Mouse (Mus musculus): ENCODE data around the gene Slc8a1. TPM values are rescaled to one million over a fixed set of nuclear protein-coding genes. Genes with fewer than 3 reads are reported as not detected.

Gene Slc8a1
- total RNA-seq (2021) = 1,000 to 10,000 TPM; 1,020 to 1,023 TPM

DNA sequence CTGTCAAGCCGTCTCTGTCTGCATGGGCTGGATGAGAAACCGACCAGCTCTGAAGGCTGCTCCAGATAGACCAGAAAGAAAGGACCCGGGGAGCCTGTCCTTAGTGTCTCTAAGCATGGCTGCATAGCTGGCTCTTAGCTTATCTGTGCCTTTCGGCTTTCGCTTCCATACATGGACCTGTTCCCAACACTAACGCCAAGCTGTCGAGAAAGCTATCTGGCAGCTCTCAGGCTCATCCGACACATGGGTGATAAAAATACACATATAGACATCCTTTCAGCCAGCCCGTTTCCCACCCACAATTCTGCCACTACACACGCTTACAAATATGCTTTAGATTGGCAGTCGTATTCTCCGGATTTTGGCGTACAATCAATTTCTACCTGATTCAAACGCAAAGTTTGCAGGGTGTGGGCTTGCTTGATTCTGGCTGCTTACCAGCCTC, at the start of gene Slc8a1:
Gene Slc8a1, minus strand, starts transcription at position 67 of the 445 bp plus-strand sequence.
- peak; percentile 76 for DNase-seq

DNA sequence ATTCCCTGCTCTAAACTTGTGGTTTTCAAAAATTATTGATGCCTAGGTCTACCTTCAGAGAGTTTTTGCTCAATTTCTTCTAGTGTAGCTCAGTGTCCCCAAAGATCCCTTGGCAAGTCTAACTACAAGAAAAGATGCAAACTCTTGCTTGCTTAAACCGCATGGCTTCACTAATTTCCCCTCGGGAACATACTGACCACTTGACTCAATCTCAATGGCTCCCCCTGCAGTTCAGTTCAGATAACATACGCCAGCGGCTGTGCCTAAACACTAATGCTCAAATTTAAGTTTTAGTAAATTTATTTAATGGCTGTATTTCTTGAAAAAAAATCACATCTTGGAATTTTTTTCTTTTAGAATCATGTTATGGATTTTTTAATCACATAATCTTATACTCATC, 49.2 kb upstream of the Slc8a1 start:
- DNase-seq = peak; percentile 76

DNA sequence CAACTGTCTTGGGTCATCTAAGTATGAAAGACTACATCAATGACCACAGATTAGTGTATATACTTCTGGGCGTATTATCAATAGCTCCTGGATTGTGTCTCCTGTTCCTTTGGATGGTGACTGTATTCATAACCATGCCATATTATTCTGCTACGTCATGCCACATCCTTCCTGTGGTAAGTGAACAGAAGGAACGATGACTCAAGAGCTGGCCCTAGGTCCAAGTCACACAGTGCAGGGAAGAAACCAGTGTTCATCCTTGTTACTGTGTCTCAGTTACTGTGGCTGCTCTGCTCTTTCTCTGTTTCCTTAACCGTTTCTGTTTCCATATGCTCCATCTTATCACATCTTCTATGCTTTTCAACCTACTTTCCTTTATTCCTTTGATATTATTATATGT, 44.1 kb upstream of the Slc8a1 start:
- no peak for DNase-seq

DNA sequence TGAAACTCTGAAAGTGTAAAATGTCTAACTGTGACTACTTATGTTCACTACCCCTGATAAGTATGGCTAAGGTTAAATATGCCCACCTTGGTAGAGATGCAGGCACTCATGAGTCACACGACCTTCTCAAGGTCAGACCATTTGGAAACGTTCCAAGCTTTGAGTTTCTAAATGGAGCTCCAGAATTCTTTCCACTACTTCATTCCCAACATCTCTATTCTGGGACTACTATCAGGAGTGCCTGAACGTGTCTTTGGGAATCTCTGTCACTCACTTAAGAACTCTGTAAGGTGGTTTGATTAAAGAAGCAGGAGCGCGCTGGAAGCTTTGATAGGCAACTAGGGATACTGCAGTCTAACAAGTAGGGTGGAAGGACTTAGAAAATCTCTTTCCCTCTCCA, 43.3 kb upstream of the Slc8a1 start:
- DNase-seq = peak; percentile 67

DNA sequence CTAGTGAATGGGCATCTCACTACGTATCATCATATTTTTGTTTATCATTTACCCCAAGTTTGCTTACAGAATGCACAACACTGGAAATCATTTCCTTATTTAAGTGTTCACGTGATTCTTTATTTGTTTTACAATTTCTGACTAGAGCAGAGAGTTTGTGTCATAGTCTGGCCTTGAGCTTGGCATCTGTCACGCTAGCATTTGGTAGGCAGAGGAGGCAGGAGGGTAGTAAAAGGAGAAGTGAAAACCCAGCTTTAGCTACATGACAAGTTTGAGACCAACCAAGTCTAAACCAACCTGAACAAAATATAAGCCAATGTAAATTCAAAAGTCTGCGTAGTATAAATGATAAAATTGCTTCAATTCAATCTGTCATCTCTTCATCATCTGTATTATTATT, 41.7 kb upstream of the Slc8a1 start:
- DNase-seq = no peak

DNA sequence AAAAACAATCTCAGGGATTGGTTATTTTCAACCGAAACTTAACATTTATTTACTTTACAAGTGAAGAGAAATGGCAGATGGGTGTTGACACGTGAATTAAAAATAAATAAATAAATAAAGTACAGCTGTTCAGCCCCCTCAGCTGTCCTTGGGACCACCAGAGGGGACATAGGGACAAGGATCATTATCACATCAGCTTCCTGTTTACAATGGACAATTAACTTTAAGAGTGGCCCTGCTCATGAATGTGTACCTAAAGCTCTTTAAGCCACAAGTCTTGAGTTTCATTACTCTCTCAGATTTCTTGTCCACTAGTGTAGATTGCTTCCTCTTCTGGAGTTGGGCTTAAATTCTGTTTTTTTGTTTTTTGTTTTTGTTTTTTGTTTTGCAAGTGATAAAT, 12.5 kb upstream of the Slc8a1 start:
- DNase-seq = no peak

DNA sequence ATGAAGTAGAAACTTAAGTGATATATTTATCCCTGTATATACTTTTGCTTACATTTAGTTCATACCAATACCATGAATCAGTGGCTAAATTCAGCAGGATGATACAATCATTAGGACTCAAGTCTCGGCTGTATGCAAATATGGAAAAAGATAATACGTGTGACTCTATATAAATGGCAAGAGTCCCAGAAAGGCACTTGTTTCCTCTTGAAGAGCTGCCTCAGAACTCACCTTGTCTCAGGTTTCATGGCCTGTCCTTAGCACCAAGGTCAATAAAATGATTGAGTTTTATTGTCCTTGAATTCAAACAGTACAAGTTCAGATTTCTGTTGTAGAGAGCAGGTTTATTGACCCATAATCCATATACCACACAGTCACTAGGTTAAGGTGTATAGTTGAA, 4.9 kb upstream of the Slc8a1 start:
- DNase-seq = no peak

DNA sequence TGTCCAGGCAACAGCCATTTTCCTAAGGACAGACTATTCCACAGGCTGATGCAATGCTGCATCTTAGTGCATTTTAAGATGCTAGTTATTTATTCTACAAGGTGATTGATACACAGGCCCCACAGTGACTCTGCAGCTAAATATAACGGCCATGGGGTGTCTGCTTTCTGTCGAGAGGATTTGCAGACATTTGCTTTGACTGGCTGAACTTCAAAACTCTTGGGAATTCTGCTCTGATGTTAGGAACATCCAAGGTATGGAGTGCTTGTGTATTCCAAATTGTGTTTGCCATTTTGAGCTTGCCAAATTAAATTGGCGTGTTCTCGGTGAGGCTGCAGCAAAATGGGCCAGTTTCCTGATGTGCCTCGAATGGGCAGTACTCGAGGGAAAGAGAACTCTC, 2.4 kb upstream of the Slc8a1 start:
- peak; percentile 34 for DNase-seq

DNA sequence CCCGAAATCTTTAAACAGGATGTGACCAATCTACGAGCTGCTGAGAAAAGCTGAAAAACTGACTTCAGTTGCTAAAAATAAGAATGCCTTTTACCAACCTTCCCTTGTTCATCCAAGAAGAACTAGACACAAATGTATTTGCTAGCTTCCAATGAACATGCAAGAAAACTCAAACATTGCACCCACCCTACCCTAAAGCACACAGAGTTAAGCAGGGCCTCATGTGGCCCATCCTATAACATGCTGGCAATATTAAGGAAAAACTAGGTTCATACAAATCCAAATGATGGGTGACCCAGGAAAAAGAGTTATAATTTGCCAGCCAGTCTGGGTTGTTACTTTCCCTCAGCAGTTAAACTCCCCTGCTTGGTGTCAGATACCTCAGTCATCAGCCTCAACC, 398 bp downstream of the Slc8a1 start:
- no peak for DNase-seq

DNA sequence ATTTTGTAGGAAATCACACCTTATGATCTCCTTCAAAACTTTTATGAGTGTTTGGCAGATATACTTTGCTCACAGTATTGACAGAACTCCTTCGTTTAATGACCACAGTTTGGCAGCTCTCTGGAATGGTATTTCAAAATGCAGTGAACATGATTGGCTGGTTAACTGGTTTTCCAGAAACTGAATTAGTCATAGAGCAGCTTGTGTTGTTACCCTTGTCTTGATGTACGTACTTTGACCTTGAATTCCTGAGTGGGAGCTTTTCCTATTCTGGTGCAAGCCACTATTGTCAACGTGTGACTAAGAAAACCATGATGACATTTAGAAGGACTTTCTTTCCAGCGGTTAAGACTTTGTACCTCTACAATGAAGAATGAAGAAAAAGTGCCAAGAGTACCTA, 868 bp downstream of the Slc8a1 start:
- DNase-seq = no peak

DNA sequence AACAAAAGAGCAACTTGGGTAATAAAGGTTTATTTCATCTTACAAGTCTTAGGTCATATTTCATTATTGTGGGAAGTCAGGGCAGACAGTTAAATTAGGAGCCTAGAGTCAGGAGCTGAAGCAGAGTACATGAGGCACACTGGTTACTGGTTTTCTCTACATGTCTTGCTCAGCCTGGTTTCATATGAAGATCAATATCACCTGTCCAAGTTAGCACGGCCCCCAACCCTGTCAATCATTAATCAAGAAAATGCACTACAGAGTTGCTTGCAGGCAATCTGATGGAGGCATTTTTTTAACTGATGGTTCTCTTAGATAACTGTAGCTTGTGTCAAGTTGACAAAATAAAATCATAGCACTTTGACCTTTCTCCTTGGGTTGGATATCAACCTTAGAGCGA, 2.6 kb downstream of the Slc8a1 start:
- DNase-seq = no peak

DNA sequence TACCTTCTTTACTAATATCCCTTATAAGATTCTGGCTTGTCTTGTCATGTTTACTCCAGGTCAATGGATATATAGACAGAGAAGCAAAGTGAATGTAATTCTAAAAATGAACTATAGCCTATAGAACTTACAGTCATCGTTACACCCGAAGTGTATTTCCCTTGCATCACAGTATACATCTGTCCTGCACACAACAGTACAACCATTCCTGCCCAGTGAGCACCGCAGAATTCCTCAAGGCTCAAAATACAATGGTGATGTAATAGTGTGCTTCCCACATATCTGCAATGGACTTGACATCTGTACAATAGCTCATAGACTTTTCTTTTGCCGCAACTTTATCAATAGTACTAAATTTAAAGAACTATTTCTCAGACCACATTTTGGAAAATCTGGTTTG, 8.3 kb downstream of the Slc8a1 start:
- DNase-seq = no peak

DNA sequence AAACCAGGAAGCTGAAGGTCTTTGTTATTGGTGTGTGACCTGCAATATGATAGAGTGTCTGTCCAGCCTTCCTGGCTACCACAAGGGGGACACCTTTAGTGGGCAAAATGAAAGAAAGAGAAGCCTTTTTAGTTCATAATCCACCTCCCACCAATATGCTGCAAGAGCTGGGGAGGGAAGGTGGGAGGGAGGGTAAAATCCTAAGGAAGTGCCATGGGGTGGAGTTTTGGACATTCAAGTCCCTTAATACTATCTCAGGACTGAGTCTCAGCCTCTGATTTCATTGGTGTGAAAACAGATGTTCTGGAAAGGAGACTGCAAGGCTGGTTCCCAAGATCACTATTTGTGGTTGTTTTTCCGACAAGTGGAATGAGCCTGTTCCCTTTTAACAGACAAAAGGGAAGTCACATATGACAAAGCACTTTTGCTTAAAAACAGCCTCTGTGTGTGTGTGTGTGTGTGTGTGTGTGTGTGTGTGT, 25.9 kb downstream of the Slc8a1 start:
- DNase-seq = no peak

DNA sequence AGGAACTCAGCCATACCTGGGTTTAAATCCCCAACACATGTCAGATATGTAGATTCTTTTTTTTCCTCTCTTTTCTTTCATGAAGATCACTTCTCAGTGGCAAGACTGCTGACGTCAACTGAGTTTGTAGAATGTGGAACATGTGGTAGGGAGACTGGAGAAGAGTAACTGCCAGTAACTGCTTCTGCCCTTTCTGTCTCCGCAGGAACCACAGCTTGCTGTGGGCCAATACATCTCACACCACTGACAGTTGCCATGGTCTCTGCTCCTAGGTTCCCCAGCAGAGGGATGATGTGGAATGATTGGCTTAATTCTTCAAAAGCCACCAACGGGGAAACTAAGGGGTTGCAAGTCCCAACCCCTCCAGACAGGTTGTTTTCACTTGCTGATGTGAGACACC, 33.4 kb downstream of the Slc8a1 start:
- DNase-seq = no peak

DNA sequence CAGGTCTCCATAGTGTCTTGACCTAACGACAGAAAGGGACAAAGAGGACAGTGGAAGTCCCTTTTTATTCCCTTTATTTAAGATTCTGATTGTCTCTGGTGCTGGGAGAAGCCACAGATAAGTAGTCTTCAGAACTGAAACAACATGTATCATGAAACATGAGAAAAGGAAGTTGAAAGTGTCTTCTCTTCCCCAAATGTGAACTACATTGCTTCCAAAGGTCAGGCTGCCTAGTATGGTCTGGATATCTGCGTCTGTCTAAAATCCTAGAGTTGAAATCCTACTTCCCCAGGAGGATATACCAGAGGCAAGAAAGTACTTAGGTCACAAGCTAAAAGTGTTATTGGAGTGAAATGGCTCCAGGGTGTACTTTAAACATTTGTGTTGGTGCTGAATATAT, 34.9 kb downstream of the Slc8a1 start:
- DNase-seq = no peak

DNA sequence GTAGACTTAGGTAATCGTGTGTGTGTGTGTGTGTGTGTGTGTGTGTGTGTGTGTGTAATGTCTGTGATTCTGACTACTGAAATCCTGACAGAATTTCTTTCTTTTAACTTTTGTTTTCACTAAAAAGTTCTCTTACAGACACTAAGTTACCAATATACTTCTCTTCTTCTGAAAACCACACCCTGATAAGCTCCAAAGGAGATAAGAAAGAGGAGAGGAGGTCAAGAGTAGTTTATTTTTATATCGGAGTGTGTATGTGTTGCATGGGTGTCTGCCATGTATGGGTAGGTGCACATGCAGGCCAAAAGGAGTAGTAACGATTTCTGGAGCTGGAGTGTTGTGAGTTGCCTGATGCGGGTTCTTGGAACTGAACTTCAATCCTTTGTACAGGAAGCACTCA, 36.5 kb downstream of the Slc8a1 start:
- no peak for DNase-seq

DNA sequence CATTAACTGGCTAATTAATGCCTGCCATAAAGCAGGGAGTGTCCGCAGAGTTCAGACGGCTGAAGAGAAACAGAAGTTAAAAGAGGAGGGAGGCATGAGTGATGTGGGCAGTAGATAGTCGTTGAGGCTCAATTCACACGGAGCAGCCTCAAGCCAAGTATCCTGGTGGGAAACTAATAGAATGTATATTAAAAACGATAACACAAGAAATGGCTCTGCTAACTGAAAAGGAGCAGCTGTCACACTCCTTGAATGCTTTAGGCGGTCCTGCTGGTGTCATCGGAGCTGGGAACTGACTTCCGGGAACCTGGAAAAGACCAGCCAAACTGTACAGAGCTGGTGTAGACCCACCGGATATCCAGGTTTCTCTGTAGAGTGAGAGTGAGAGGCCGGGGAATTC, 39.4 kb downstream of the Slc8a1 start:
- no peak for DNase-seq

DNA sequence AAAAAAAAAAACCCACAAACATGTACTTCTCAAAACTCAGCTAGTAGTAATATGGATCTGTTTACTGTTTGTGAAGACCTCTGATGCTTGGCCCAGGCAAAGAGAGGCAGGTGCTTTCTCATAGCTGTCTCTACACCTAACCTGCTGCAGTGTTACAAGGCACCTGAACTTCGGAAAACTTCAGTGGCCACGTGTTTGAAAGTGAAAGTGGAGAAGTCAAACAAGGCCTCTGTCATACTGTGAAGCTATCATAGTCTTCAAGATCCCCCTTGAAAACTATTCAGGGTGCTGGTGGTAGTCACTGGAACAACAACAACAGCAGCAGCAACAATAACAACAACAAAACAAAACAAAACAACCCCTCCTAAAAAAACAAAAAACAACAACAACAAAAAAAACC, 40.5 kb downstream of the Slc8a1 start:
- no peak for DNase-seq

DNA sequence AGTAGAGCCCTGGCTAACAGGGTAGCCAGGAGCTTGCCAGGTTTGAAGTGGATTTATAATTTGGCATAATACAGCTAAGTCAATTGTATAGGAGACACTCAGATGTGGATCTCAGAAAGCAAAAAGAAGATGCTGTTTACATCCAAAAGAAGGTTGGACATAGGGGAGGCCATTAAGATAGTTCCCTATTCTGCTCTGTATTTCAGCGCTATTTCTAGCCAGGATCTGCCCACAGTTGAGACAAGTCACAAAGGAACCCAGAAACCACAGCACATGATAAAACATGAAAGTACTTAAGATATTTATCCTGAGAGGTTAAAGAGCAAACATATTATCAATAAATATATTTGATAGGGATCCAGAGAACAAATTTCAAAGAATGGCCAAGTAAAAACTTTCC, 43.2 kb downstream of the Slc8a1 start:
- no peak for DNase-seq

DNA sequence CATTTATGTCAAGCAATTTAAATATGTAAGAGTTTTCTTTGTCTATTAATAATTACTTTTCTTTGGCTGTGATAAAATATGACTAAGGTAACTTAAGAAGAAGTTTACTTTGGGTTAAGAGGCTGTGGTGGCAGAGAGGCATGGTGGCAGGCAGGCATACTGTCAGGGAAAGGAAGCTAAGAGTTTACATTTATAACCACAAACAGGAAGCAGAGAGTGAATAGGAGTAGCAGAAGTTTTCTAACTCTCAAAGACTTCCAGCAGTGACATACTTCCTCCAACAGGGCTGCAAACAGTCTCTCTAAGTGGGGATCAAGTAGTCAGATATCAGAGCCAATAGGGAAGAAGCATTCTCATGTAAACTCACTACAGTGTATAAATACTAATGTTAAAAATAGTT, 58.6 kb downstream of the Slc8a1 start:
- no peak for DNase-seq

DNA sequence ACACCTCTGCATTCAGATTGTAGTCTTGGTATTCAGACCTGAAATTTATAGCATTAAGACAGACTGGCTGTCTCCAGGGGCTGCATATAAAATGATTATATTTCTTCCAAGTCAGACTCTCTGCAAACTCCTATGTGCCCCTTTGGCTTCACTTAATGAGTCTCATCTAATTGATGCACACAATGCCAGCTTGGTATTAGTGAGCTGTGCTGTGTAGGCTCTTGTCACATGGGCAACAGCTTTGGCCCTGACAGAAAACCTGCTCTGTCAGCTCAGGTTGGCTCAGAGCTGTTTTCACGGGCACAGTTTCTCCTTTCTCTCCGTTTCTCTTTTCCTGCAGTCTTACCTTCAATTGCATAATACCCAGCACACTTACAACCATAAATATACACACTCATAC, 60.7 kb downstream of the Slc8a1 start:
- DNase-seq = no peak

DNA sequence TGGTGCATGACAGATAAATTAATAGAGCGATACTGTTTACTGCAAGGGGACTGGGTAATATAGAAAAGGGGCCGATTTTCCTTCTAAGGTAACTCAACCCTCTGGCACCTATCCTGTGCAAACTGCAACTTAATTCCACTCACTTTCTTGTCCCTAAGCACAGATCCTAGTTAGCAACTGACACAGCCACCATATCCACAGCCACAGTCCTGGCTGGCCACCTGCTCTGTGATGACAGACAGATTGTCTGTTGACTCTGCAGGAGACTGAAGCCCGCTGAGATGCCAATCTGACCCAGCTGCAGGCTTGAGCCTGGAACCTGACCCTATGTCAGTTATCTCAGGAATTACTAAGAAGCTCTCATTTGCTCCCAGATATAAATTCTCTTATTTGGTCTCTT, 62.0 kb downstream of the Slc8a1 start:
- no peak for DNase-seq

DNA sequence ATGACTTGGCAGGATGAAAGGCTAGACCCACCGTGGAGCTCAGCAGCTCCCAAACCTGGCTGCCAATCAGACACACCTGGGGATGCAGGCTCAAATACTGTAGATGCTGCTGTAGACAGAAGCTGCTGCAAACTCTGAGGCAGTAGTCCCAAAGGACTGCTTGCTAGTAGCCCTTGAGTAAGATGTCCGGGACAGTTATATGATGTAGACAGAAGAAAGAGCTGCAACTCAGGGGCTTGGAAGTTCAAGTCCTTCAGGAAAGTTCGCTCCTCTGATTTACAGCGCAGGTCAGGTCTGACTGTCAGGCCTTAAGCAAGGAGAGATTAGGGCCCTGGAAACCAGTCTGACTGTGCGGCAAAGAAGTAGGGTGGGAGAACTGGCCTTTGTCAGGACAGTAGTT, 66.9 kb downstream of the Slc8a1 start:
- no peak for DNase-seq

DNA sequence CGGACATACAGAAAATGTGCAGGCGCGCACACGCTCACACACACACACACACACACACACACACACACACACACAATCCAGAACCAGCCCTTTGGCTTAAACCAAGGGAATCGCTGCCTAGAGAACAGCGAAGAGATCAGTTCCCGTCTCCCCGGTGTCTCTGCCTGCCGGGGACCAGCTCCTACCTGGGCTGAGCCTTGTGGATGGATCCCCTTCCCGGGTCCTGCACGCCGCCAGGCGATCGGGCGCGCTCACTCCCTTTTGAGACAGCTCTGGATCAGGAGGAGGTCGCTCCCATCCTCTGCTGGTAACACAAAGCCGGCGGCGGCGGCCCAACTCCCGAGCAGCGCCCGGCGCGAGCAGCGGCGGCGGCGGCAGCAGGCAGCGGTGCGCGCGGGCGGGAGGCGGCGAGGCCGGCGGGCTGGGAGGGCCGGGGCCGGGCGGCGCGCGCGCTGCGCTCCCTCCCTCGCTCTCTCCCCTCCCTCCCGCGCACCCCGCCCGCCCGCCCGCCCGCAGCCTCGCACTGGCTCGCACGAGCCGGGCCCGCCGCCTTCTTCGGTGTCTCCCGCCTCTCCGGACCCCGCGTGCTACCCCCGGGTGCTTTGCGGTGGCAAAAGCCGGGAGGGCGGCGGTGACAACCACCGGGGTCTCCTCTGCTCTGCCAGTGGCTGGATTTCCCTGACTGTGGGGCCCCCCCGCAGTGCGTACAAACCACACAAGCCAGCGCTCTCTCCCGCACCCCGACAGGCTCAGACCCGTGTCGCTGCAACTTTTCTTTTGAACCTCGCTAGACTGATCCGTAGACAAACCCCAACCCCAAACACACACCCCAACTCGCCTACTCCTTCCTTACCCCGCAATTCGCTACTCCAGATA, 68.1 kb downstream of the Slc8a1 start:
- DNase-seq = peak; percentile 73
